Mouse (Mus musculus) megakaryocyte-erythroid progenitor cell, adult 5-6 weeks (primary cell): ENCODE data around the gene Isl1. TPM values are rescaled to one million over a fixed set of nuclear protein-coding genes. Genes with fewer than 3 reads are reported as not detected.

Source experiments
- ATAC-seq: replicated peaks from 2 replicates; pipeline ENCODE4 v1.8.0; 2016; ENCODE audit warnings: mild to moderate bottlenecking, inconsistent platforms; ENCODE audit not compliant: severe bottlenecking, poor library complexity, low FRiP score, low TSS enrichment
- total RNA-seq, 2 experiments: library from RNA; stranded (forward) in 1 of 2; stranded (reverse) in 1 of 2; fragments of 200-1000, 215-1000 nt in 1 of 2; fragments of >200 nt in 1 of 2; fragmentation: Nextera tagmentation in 1 of 2; gene quantifications; 2 replicates each; pipeline ENCODE4 v1.2.3; 2014 to 2017

The Isl1 gene
- total RNA-seq, 2 experiments from 2014 or later: not detected

DNA sequence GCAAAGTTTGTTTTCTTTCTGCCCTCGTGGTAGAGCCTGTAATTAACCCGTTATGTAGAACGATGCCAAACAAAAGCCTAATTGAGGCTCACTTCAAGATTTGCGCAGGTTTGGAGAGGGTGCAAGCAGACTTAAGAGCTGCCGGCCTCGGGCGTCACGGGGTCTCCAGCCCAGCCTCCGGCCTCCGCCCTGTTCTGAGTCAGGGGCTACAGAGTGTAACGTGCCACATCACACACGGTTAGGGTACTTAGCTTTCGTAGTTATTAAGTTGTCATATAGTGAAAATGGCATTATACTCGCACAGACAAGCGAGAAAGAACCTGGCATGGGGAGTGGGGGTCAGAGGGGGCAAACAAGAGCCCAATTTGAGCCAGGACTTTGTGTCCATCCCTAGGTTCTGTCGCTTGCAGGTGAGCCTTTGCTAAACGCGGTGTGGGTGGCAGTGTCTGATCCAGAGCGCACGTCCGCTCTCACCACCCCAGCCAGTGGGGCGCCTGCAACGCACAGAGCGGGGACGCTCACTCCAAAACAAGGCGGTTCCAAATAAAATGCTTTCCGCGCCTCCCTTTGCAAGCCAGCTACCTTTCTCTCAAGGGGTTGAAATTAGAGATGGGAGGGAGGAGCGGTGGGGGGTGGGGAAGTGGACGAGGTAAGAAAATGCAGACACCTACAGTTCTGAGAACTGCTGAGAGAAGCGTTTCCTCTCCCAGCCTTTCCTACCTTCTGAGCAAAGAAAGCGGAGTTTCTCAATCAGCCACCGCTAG is 12.3 kb downstream of the Isl1 start:
- ATAC-seq: no peak

DNA sequence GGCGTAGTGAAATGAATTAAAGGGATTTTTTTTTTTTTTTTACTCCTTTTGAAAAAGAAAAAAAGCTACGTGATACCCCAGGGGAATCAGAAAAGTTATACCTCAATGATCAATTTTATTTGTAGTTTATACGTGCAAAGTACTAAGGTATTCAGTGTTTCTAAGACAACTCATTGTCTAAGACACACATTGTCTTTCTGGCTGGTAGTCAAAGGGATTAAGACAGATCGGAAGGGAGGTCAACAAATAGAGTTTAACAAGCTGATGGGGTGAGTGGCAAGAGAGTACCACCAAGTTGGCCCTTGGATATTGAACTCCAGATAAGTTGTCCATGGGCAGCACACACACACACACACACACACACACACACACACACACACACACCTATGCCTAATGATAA is 14.1 kb downstream of the Isl1 start:
- ATAC-seq: no peak

DNA sequence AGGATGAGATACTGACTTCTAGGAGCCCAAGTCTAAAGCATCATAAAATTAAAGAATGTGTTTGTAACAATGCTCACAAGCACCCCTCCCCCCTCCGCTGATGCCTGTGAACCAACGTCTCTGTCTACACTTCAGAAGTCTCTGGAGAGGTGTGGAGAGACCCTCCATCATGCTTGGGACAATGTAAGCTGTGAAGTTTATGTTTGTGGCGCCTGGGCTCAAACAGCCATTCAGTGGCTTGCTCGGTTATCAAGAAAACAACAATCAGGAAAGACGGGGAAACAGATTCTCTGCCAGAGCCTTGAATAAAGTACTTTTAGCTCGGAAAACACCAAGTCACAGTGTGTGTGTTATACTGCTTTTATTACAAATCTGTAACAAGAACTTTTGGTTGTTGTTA is 14.8 kb downstream of the Isl1 start:
- ATAC-seq: no peak

DNA sequence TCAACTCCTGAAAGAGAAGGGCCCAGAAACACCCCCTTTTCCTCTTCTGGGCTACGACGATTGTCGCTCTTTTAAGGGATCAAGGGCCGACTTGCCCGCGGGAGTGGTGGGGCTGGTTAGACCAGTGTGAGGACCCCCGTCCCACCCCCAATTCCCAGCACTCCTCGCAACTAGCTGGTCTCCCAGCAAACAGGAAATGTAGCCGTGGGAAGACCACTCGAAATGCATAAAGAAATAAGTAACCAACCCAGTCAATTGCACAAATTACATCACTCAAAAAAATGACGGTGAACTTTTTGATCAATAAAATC is 15.4 kb downstream of the Isl1 start:
- ATAC-seq: no peak

DNA sequence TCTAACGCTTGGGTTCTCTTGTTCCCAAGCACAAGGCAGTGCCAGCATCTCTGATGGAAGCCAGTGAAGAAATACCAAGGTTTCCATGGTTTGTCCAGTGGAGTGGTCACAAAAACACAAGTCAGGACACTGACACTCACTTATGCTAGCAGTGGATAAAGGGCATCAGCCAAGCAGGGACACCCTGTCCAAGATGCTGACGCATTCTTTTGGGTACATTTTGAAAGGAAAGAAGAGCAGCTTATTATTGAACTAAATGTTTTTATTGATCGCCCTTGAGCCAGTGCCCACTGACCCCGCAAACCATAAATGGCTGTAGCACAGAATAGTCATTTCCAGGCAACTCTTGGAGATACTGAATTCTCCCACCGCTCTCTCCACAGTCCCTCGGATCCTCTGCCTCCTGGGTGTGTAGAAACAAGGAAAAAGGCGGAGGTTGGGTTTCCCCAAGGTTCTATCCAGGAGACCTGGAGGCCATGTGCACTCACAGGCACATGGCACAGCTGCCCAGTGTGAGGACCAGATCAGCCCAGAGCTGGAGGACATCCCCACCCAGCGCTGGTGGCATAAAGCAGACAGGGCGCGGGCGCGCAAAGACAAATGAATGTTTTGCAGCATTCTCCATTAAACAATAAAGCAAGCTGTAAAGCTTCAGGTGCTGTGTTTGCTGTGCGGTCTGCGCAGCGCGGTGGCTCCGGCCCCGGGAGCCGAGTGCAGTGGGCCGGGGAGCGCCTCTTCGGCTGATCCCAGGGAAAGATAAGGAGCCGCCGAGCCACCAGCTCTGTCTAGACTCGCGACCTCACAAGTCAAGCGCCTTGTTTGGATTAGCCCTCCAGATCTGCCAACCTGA is 16.0 kb downstream of the Isl1 start:
- ATAC-seq: 0 out of 2 replicates have a peak, but pooled peaks have one; percentile 30

DNA sequence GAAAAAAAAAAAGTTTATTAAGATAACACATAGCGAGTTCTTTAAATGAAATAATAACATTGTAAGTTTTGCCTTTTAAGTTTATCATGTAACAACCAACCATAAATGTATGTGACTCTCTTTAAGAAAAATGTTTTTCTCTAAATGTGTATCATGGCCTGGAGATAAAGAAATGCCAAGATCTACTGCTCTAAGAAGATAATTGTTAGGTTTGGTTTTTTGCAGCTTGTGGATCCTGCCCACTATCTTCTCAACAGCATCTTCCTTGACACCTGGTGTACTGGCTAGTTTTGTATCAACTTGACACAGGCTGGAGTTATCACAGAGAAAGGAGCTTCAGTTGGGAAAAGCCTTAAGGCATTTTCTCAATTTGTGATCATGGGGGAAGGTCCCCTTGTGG is 19.8 kb downstream of the Isl1 start:
- ATAC-seq: no peak

DNA sequence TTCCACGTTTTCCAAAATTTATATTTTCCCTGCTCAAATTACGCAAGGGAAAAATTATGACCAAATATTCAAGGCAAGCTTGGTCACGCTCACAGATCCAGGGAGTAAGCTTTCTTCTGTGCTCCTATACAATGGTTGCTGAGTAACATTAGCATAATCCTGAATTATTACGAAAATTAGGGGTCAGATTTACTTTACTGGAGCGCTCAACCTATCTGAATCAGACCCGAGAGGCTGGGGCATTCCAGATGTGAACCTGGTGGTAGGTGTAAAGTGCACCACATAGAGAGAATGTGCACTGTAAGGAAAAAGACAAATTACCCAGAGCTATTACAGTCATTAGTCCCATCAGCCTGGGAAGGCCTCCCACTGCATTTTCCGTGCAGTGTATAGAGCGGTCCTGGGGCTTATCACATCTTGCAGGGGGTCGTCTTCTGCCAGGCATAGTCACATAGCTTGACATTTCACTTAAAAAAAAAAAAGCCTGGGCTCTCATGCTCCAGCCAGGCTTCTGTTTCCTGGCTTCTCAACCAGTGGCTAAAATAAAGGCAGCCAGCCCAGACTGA is 30.2 kb downstream of the Isl1 start:
- ATAC-seq: no peak
